Mouse (Mus musculus) myocyte (in vitro differentiated cells): ENCODE results near the gene Cacna2d3.

Experiments
- CEBPB ChIP-seq: IDR thresholded peaks from 2 replicates; pipeline ENCODE4 v1.6.1; 2011; ENCODE audit warnings: mild to moderate bottlenecking, moderate library complexity; ENCODE audit not compliant: poor library complexity, insufficient read depth, severe bottlenecking
- MAX ChIP-seq: IDR thresholded peaks from one replicate; pipeline ENCODE4 v1.6.1; 2011; ENCODE audit warnings: low read depth, mild to moderate bottlenecking, control low read depth
- POLR2A ChIP-seq: IDR thresholded peaks from one replicate; pipeline ENCODE4 v1.6.1; 2011; ENCODE audit warnings: low read depth, mild to moderate bottlenecking, control low read depth, moderate library complexity; ENCODE audit not compliant: insufficient read length
- USF1 ChIP-seq: IDR thresholded peaks from one replicate; pipeline ENCODE4 v1.6.1; 2011; ENCODE audit warnings: low read depth, mild to moderate bottlenecking, control low read depth, moderate library complexity

DNA sequence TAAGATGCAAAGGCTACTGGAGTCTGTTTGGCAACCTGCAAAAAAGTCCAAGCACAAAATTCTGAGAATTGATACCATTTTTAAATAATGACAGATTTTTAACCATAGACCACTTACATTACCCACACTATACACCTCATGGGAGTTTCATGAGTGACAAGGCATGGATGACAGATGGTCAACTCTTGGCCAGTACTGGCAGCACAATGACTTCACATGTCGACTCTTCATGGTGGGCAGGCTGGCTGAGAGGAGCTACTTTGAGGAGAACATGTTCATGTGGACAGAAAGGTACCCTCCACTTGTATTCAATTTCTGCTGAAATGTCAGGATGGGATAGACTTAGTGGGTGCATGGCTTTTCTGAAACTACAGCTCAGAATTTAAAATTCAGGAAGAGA lies 498.7 kb downstream of the Cacna2d3 start:
- TF ChIP-seq POLR2A (no peak), MAX (no peak), CEBPB (no peak), USF1 (no peak)
